Mouse (Mus musculus): ENCODE measurements around the gene AI464131. TPM values are rescaled to one million over a fixed set of nuclear protein-coding genes. Genes with fewer than 3 reads are reported as not detected.

Gene AI464131
- polyA plus RNA-seq, 1 experiment from 2014 or later, result 2.2 TPM

GRCm38 (mm10) chr4:41522788-41523187 is 19.9 kb upstream of the AI464131 start:
- no peak overlapping the region for H3K27ac ChIP-seq (replicated peaks)
- 43% methylated on average over 5 of the region's 5 CpGs for WGBS
- H3K4me3 ChIP-seq, result no peak overlapping the region
- no peak overlapping the region for H3K4me2 ChIP-seq
- no peaks in the 10 kb centered on the region for H3K9me3 ChIP-seq
- H3K36me3 ChIP-seq, result no peaks in the 10 kb centered on the region; the same call in 1 of the 2 replicates
- ATAC-seq (ENCODE audit: extremely low read depth, insufficient number of reproducible peaks, low FRiP score, low TSS enrichment), result no peak
- H3K27me3 ChIP-seq (replicated peaks), result peaks cover 38% of the 10 kb centered on the region
- H3K4me1 ChIP-seq, result peaks cover 8% of the 10 kb centered on the region
- no peak overlapping the region for H3K9ac ChIP-seq

GRCm38 (mm10) chr4:41522136-41522535 is 19.3 kb upstream of the AI464131 start:
- no peak overlapping the region for H3K27ac ChIP-seq (replicated peaks)
- no peak overlapping the region for H3K4me3 ChIP-seq
- peaks cover 4% of the 10 kb centered on the region; the same call in 1 of the 2 replicates for H3K4me1 ChIP-seq
- H3K27me3 ChIP-seq (replicated peaks), result peaks cover 38% of the 10 kb centered on the region
- no peak overlapping the region for H3K4me2 ChIP-seq
- WGBS, result 80% methylated on average over 6 of the region's 6 CpGs
- no peak for ATAC-seq (ENCODE audit: extremely low read depth, insufficient number of reproducible peaks, low FRiP score, low TSS enrichment)
- no peaks in the 10 kb centered on the region for H3K9me3 ChIP-seq
- no peaks in the 10 kb centered on the region; the same call in 1 of the 2 replicates for H3K36me3 ChIP-seq
- no peak overlapping the region for H3K9ac ChIP-seq

- H3K36me3 ChIP-seq, result no peaks in the 10 kb centered on the region; the same call in 1 of the 2 replicates
- H3K4me1 ChIP-seq, result no peaks in the 10 kb centered on the region
- H3K27ac ChIP-seq (replicated peaks), result no peak overlapping the region
- no peak overlapping the region for H3K4me3 ChIP-seq
- no peak for ATAC-seq (ENCODE audit: extremely low read depth, insufficient number of reproducible peaks, low FRiP score, low TSS enrichment)
- peaks cover 38% of the 10 kb centered on the region for H3K27me3 ChIP-seq (replicated peaks)
- 28% methylated on average over 14 of the region's 14 CpGs for whole genome bisulfite sequencing
- no peaks in the 10 kb centered on the region for H3K9me3 ChIP-seq
- H3K4me2 ChIP-seq, result no peak overlapping the region
- H3K9ac ChIP-seq, result no peak overlapping the region
These were observed 17.8 kb upstream of the AI464131 start for GRCm38 (mm10) chr4:41520641-41521040.

- Histone ChIP-seq H3K4me2 (no peak overlapping the region), H3K27ac (replicated peaks) (no peak overlapping the region), H3K36me3 (no peaks in the 10 kb centered on the region; the same call in 1 of the 2 replicates), H3K27me3 (replicated peaks) (peaks cover 38% of the 10 kb centered on the region), H3K4me3 (no peak overlapping the region), H3K9me3 (no peaks in the 10 kb centered on the region), H3K9ac (no peak overlapping the region), H3K4me1 (no peaks in the 10 kb centered on the region)
- ATAC-seq (ENCODE audit: extremely low read depth, insufficient number of reproducible peaks, low FRiP score, low TSS enrichment), result no peak
- WGBS, result 75% methylated on average over 5 of the region's 5 CpGs
These were observed 16.3 kb upstream of the AI464131 start for GRCm38 (mm10) chr4:41519195-41519594.

- no peaks in the 10 kb centered on the region; the same call in 1 of the 2 replicates for H3K4me1 ChIP-seq
- no peaks in the 10 kb centered on the region for H3K9me3 ChIP-seq
- peaks cover 36% of the 10 kb centered on the region for H3K27me3 ChIP-seq (replicated peaks)
- H3K36me3 ChIP-seq, result no peaks in the 10 kb centered on the region; the same call in 1 of the 2 replicates
- H3K27ac ChIP-seq (replicated peaks), result no peak overlapping the region
- WGBS, result 66% methylated on average over 7 of the region's 7 CpGs
- ATAC-seq (ENCODE audit: extremely low read depth, insufficient number of reproducible peaks, low FRiP score, low TSS enrichment), result no peak
- H3K4me2 ChIP-seq, result no peak overlapping the region
- H3K9ac ChIP-seq, result no peak overlapping the region
- no peak overlapping the region for H3K4me3 ChIP-seq
These were observed 15.5 kb upstream of the AI464131 start for GRCm38 (mm10) chr4:41518349-41518748.

- Histone ChIP-seq H3K27ac (replicated peaks) (no peak within 1 kb of the TSS), H3K4me2 (no peak within 1 kb of the TSS), H3K9me3 (no peaks in the 10 kb centered on the region), H3K4me1 (no peaks in the 10 kb centered on the region; the same call in 1 of the 2 replicates), H3K36me3 (no peaks in the 10 kb centered on the region; the same call in 1 of the 2 replicates), H3K27me3 (replicated peaks) (peaks cover 44% of the 10 kb centered on the region), H3K4me3 (no peak within 1 kb of the TSS), H3K9ac (no peak within 1 kb of the TSS)
- WGBS, result 73% methylated on average over 2 of the region's 2 CpGs
- no peak for ATAC-seq (ENCODE audit: extremely low read depth, insufficient number of reproducible peaks, low FRiP score, low TSS enrichment)
These were observed 14.4 kb upstream of the AI464131 start, which contains the start of gene 1110017D15Rik for GRCm38 (mm10) chr4:41517233-41517632. 1110017D15Rik (minus strand) TSS chr4:41517333.

- Histone ChIP-seq H3K9me3 (no peaks in the 10 kb centered on the region), H3K27me3 (replicated peaks) (peaks cover 57% of the 10 kb centered on the region), H3K4me2 (no peak overlapping the region), H3K27ac (replicated peaks) (no peak overlapping the region), H3K4me1 (no peaks in the 10 kb centered on the region; the same call in 1 of the 2 replicates), H3K4me3 (no peak overlapping the region), H3K36me3 (no peaks in the 10 kb centered on the region), H3K9ac (no peak overlapping the region)
- ATAC-seq (ENCODE audit: extremely low read depth, insufficient number of reproducible peaks, low FRiP score, low TSS enrichment), result no peak
- WGBS, result 22% methylated on average over 8 of the region's 8 CpGs
These were observed 10.8 kb upstream of the AI464131 start for GRCm38 (mm10) chr4:41513714-41514113.

- no peak for ATAC-seq (ENCODE audit: extremely low read depth, insufficient number of reproducible peaks, low FRiP score, low TSS enrichment)
- H3K9me3 ChIP-seq, result no peaks in the 10 kb centered on the region
- peaks cover 61% of the 10 kb centered on the region for H3K27me3 ChIP-seq (replicated peaks)
- H3K4me2 ChIP-seq, result no peak overlapping the region
- no peak overlapping the region for H3K27ac ChIP-seq (replicated peaks)
- H3K4me1 ChIP-seq, result no peaks in the 10 kb centered on the region; the same call in 1 of the 2 replicates
- WGBS, result 45% methylated on average over 4 of the region's 4 CpGs
- no peak overlapping the region for H3K9ac ChIP-seq
- H3K36me3 ChIP-seq, result no peaks in the 10 kb centered on the region
- H3K4me3 ChIP-seq, result no peak overlapping the region
These were observed 10.4 kb upstream of the AI464131 start for GRCm38 (mm10) chr4:41513309-41513708.

GRCm38 (mm10) chr4:41507998-41508397 is 5.1 kb upstream of the AI464131 start:
- Histone ChIP-seq H3K4me3 (no peak overlapping the region), H3K9me3 (no peaks in the 10 kb centered on the region), H3K36me3 (no peaks in the 10 kb centered on the region), H3K9ac (peak overlapping the region; percentile 79; the same call in 1 of the 2 replicates), H3K4me2 (no peak overlapping the region), H3K4me1 (peaks cover 18% of the 10 kb centered on the region), H3K27ac (replicated peaks) (no peak overlapping the region), H3K27me3 (replicated peaks) (peaks cover 67% of the 10 kb centered on the region)
- ATAC-seq (ENCODE audit: extremely low read depth, insufficient number of reproducible peaks, low FRiP score, low TSS enrichment), result no peak
- WGBS, result 42% methylated on average over 7 of the region's 7 CpGs

GRCm38 (mm10) chr4:41507326-41507924 is 4.5 kb upstream of the AI464131 start:
- no peak for ATAC-seq (ENCODE audit: extremely low read depth, insufficient number of reproducible peaks, low FRiP score, low TSS enrichment)
- H3K9me3 ChIP-seq, result no peaks in the 10 kb centered on the region
- H3K9ac ChIP-seq, result peak overlapping the region; percentile 79
- no peak overlapping the region for H3K27ac ChIP-seq (replicated peaks)
- H3K4me1 ChIP-seq, result peaks cover 21% of the 10 kb centered on the region
- peak overlapping the region; percentile 63 for H3K4me3 ChIP-seq
- H3K27me3 ChIP-seq (replicated peaks), result peaks cover 66% of the 10 kb centered on the region
- WGBS, result 3% methylated on average over 22 of the region's 22 CpGs
- no peaks in the 10 kb centered on the region for H3K36me3 ChIP-seq
- peak overlapping the region; percentile 98 for H3K4me2 ChIP-seq

GRCm38 (mm10) chr4:41506906-41507305 is 4.0 kb upstream of the AI464131 start:
- WGBS, result under 1% methylated on average over 29 of the region's 29 CpGs

GRCm38 (mm10) chr4:41506156-41506555 is 3.3 kb upstream of the AI464131 start:
- ATAC-seq (ENCODE audit: extremely low read depth, insufficient number of reproducible peaks, low FRiP score, low TSS enrichment), result no peak
- Histone ChIP-seq H3K27me3 (replicated peaks) (peaks cover 66% of the 10 kb centered on the region), H3K9ac (peak overlapping the region; percentile 79; the same call in 1 of the 2 replicates), H3K9me3 (no peaks in the 10 kb centered on the region), H3K27ac (replicated peaks) (no peak overlapping the region), H3K36me3 (no peaks in the 10 kb centered on the region), H3K4me2 (peak overlapping the region; percentile 98), H3K4me1 (peaks cover 26% of the 10 kb centered on the region), H3K4me3 (peak overlapping the region; percentile 63)
- WGBS, result 11% methylated on average over 13 of the region's 13 CpGs

More at GRCm38 (mm10) chr4:41506906-41507305, 4.0 kb upstream of the AI464131 start:
- H3K27me3 ChIP-seq (replicated peaks), result peaks cover 66% of the 10 kb centered on the region
- H3K27ac ChIP-seq (replicated peaks), result no peak overlapping the region
- no peaks in the 10 kb centered on the region for H3K36me3 ChIP-seq
- H3K4me1 ChIP-seq, result peaks cover 26% of the 10 kb centered on the region
- ATAC-seq (ENCODE audit: extremely low read depth, insufficient number of reproducible peaks, low FRiP score, low TSS enrichment), result peak; percentile 55
- no peaks in the 10 kb centered on the region for H3K9me3 ChIP-seq
- H3K4me2 ChIP-seq, result peak overlapping the region; percentile 98
- H3K4me3 ChIP-seq, result peak overlapping the region; percentile 63
- H3K9ac ChIP-seq, result peak overlapping the region; percentile 79

Measured in heart, embryonic 13.5 days (tissue).